Mouse (Mus musculus): ENCODE measurements around the gene Auts2.

Auts2 gene

GRCm38 (mm10) chr5:132255579-132255978, 287.6 kb downstream of the Auts2 start:
- WGBS, result 90% methylated on average over 8 of the region's 8 CpGs

- WGBS, result 42% methylated on average over 11 of the region's 11 CpGs
Measured at GRCm38 (mm10) chr5:132249523-132249922, 293.6 kb downstream of the Auts2 start.

GRCm38 (mm10) chr5:132248069-132248468, 295.1 kb downstream of the Auts2 start:
- 62% methylated on average over 7 of the region's 7 CpGs for WGBS

- 88% methylated on average over 5 of the region's 5 CpGs for WGBS
Measured at GRCm38 (mm10) chr5:132235460-132235859, 307.7 kb downstream of the Auts2 start.

- WGBS, result 78% methylated on average over 7 of the region's 7 CpGs
Measured at GRCm38 (mm10) chr5:132234471-132234870, 308.7 kb downstream of the Auts2 start.

- WGBS, result 28% methylated on average over 10 of the region's 10 CpGs
Measured at GRCm38 (mm10) chr5:132231280-132232047, 311.7 kb downstream of the Auts2 start.

- 37% methylated on average over 8 of the region's 8 CpGs for WGBS
Measured at GRCm38 (mm10) chr5:132229644-132230357, 313.3 kb downstream of the Auts2 start.

GRCm38 (mm10) chr5:132229023-132229422, 314.1 kb downstream of the Auts2 start:
- 62% methylated on average over 1 of the region's 1 CpGs for WGBS

GRCm38 (mm10) chr5:132220376-132220930, 322.7 kb downstream of the Auts2 start:
- WGBS, result 66% methylated on average over 12 of the region's 12 CpGs

GRCm38 (mm10) chr5:132216143-132216542, 327.0 kb downstream of the Auts2 start:
- 94% methylated on average over 2 of the region's 2 CpGs for WGBS

- 85% methylated on average over 2 of the region's 2 CpGs for WGBS
Measured at GRCm38 (mm10) chr5:132212446-132212845, 330.7 kb downstream of the Auts2 start.

- WGBS, result 44% methylated on average over 1 of the region's 1 CpGs
Measured at GRCm38 (mm10) chr5:132206220-132206619, 336.9 kb downstream of the Auts2 start.

- 87% methylated on average over 11 of the region's 11 CpGs for WGBS
Measured at GRCm38 (mm10) chr5:132203846-132204245, 339.3 kb downstream of the Auts2 start.

GRCm38 (mm10) chr5:132201077-132201645, 342.0 kb downstream of the Auts2 start:
- 25% methylated on average over 4 of the region's 4 CpGs for WGBS

- 42% methylated on average over 4 of the region's 4 CpGs for WGBS
Measured at GRCm38 (mm10) chr5:132200595-132200994, 342.5 kb downstream of the Auts2 start.

GRCm38 (mm10) chr5:132195048-132195533, 348.1 kb downstream of the Auts2 start:
- WGBS, result 32% methylated on average over 6 of the region's 6 CpGs

- 80% methylated on average over 4 of the region's 4 CpGs for WGBS
Measured at GRCm38 (mm10) chr5:132190190-132190589, 353.0 kb downstream of the Auts2 start.

GRCm38 (mm10) chr5:132186659-132187058, 356.5 kb downstream of the Auts2 start:
- 86% methylated on average over 3 of the region's 3 CpGs for WGBS

GRCm38 (mm10) chr5:132186221-132186620, 356.9 kb downstream of the Auts2 start:
- WGBS, result 60% methylated on average over 7 of the region's 7 CpGs

GRCm38 (mm10) chr5:132184395-132185095, 358.6 kb downstream of the Auts2 start:
- 75% methylated on average over 4 of the region's 4 CpGs for WGBS

- WGBS, result 89% methylated on average over 9 of the region's 9 CpGs
Measured at GRCm38 (mm10) chr5:132182077-132182476, 361.1 kb downstream of the Auts2 start.

- WGBS, result 52% methylated on average over 8 of the region's 8 CpGs
Measured at GRCm38 (mm10) chr5:132170010-132170409, 373.1 kb downstream of the Auts2 start.
